Mouse (Mus musculus) cerebellum, adult 2 months (tissue): ENCODE measurements around the gene Lsm4.

ENCODE experiments used
- CTCF ChIP-seq: fragments of 200-500 bp; IDR thresholded peaks from 2 replicates; pipeline ENCODE4 v1.5.1; 2011; ENCODE audit warnings: low read depth, mild to moderate bottlenecking, control low read depth, low read length, moderate library complexity, borderline replicate concordance; ENCODE audit not compliant: insufficient read depth
- POLR2A ChIP-seq: fragments of 200-500 bp; IDR thresholded peaks from 2 replicates; pipeline ENCODE4 v1.6.1; 2011; ENCODE audit warnings: low read length, control low read depth, borderline replicate concordance; ENCODE audit not compliant: insufficient read depth

DNA sequence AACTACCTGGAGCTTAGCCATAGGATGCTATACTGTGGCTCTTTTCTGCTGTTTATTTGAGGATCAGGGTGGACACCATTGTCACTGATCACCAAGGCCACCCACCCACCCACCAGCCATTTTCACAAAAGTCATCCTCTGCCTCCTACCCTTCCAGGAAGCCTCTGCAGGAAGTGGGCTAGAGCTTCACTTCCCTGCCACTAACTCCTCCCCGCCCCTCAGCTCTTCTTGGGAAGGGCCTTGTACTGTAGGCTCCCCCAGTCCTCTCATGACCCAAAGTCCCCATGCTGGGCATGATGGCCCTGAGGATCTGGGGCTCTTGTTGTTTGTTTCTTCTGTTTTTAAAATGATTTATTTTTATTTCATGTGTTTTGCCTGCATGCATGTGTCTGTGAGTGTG is 2.3 kb downstream of the Lsm4 start:
- TF ChIP-seq CTCF = no peak
- no peak for TF ChIP-seq POLR2A
